Mouse (Mus musculus) olfactory bulb, adult 2 months (tissue): ENCODE results near the gene Zfp593.

ENCODE experiments used
- CTCF ChIP-seq: fragments of 200-500 bp; IDR thresholded peaks from 2 replicates; pipeline ENCODE4 v1.5.1; 2012; ENCODE audit warnings: low read depth, mild to moderate bottlenecking, low read length, moderate library complexity; ENCODE audit not compliant: insufficient read depth
- POLR2A ChIP-seq: fragments of 200-500 bp; IDR thresholded peaks from 2 replicates; pipeline ENCODE4 v1.6.1; 2012; ENCODE audit warnings: mild to moderate bottlenecking, low read depth, low read length, moderate library complexity; ENCODE audit not compliant: insufficient read depth

- TF ChIP-seq CTCF: no peak
- TF ChIP-seq POLR2A: no peak
Observed at GRCm38 (mm10) chr4:134203340-134203896, 42.0 kb downstream of the Zfp593 start.
